Mouse (Mus musculus) liver, adult 2 months (tissue): ENCODE measurements around the gene Hoxa5.

Experiments
- CTCF ChIP-seq: fragments of 200-500 bp; IDR thresholded peaks from 2 replicates; pipeline ENCODE4 v1.5.1; 2011; ENCODE audit warnings: low read depth, low read length, control low read depth
- POLR2A ChIP-seq: fragments of 200-500 bp; IDR thresholded peaks from 2 replicates; pipeline ENCODE4 v1.6.1; 2011; ENCODE audit warnings: low read length, control low read depth; ENCODE audit not compliant: insufficient read depth; ENCODE audit errors: extremely low read depth

DNA sequence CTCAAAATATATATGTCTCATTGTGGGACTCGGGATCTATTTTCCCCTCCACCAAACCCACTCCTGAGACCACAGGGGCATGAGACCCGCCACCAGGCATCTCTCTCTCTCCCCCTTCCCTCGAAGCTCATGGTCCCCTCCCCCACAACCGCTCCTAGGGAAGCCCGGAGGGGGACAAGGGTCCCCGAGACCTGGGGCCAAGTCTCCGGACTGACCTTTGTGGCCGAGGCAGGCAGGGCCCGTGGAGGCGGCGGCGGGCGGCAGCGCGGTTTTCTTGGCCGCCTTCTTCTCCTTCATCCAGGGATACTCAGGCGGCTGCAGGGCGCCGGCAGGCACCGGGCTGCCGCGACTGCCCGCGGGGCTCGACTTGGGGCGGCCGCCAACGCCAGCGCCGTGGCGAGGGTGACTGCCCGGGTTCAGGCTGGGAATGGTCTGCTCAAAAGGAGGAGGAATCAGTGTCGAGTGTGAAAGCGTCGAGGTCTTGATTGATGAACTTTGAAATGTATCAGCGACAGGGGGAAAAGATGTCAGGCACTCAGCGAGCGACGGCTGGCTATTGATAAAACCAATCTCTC lies 40.2 kb downstream of the Hoxa5 start:
- no peak for TF ChIP-seq POLR2A
- TF ChIP-seq CTCF: no peak
